Mouse (Mus musculus) liver, embryonic 16.5 days (tissue): ENCODE measurements at regions not wholly inside any gene's neighbourhood (a gene's known extent, or its start where the extent isn't known, plus 50 kb on each side); places are given as distances from the start of the nearest gene placed in this dataset.

Source experiments
- ATAC-seq: fragments of 200-750 bp; cut with Nextera tagmentation; 2 replicates; pipeline ENCODE4 v1.8.0; 2017; ENCODE audit warnings: low read depth, mild to moderate bottlenecking, moderate number of reproducible peaks, moderate library complexity
- H3K27ac ChIP-seq: fragments of 300-500 bp; sonication (generic); 2 replicates; pipeline ENCODE4 v1.5.1; 2014; ENCODE audit warnings: mild to moderate bottlenecking, low read length
- H3K27me3 ChIP-seq: fragments of 300-500 bp; sonication (generic); 2 replicates; pipeline ENCODE4 v1.6.1; 2014; ENCODE audit warnings: low read depth, low read length, mixed read lengths; ENCODE audit not compliant: control insufficient read depth, insufficient read depth
- H3K36me3 ChIP-seq: fragments of 300-500 bp; sonication (generic); 2 replicates; pipeline ENCODE4 v1.6.1; 2014; ENCODE audit warnings: mild to moderate bottlenecking; ENCODE audit not compliant: control insufficient read depth, insufficient read depth
- H3K4me1 ChIP-seq: fragments of 300-500 bp; sonication (generic); 2 replicates; pipeline ENCODE4 v1.6.1; 2014; ENCODE audit warnings: low read depth, low read length, mixed read lengths; ENCODE audit not compliant: control insufficient read depth
- H3K4me2 ChIP-seq: fragments of 300-500 bp; sonication (generic); 2 replicates; pipeline ENCODE4 v1.6.1; 2014; ENCODE audit warnings: low read depth, low read length, mixed read lengths
- H3K4me3 ChIP-seq: fragments of 300-500 bp; sonication (generic); 2 replicates; pipeline ENCODE4 v1.5.1; 2014; ENCODE audit warnings: low read depth, mild to moderate bottlenecking, low read length
- H3K9ac ChIP-seq: fragments of 300-500 bp; sonication (generic); 2 replicates; pipeline ENCODE4 v1.6.1; 2014; ENCODE audit warnings: low read depth, low read length
- H3K9me3 ChIP-seq: fragments of 300-500 bp; sonication (generic); replicated peaks from 2 replicates; pipeline ENCODE4 v1.6.1; 2016; ENCODE audit warnings: low read length; ENCODE audit not compliant: control insufficient read depth
- WGBS: fragments of 180-500 bp; shearing (Covaris S2); extraction: QIAGEN DNeasy Blood & Tissue Kit; methylation state at CpG from one replicate; pipeline ENCODE4 v1.1.7; 2014; ENCODE audit not compliant: insufficient replicate concordance; 5-methylcytosine and 5-hydroxymethylcytosine counted together

DNA sequence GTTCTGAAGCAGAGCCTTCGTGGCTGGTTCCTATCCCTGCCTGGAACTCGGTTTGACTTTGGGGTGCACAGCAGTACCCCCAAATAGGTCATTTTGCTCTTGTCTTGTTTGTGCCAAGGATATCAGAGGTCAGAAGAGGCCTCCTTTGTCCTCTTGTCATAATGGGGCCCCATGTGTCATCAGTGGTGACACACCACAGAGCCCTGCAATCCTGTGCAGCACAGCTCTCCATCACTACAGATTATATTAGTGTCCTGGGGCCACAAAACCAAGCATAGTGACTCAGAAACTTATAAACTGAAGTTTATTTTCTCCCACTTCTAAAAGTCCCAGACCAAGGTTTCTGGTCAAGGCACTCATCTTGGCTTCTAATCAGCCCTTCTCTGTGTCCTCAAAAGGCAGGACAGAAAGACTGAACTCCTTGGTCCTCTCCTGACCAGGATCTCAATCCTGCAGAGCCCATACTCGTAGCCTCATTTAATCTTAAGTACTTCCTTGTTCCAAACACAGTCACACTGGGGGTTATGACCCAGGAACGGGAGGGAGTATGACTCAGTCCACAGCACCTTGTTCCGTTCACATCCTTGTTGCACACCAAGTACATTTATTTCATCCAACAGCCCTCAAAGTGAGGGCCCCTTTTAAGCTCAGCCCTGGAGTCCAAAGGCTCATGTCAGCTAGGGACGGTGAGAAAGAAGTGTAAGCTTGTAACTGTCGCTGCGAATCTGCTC is 63.2 kb upstream of the Sox13 start:
- H3K9me3 ChIP-seq, result no peaks in the 10 kb centered on the region

GRCm38 (mm10) chr1:133486370-133486769 is 62.2 kb upstream of the Sox13 start:
- no peaks in the 10 kb centered on the region for H3K27me3 ChIP-seq
- H3K9ac ChIP-seq, result no peak overlapping the region
- no peak overlapping the region for H3K27ac ChIP-seq
- 31% methylated on average over 9 of the region's 10 CpGs for WGBS
- no peak overlapping the region for H3K4me2 ChIP-seq
- no peak overlapping the region for H3K4me3 ChIP-seq
- no peak for ATAC-seq
- no peaks in the 10 kb centered on the region for H3K9me3 ChIP-seq
- no peaks in the 10 kb centered on the region for H3K36me3 ChIP-seq
- no peaks in the 10 kb centered on the region for H3K4me1 ChIP-seq

More for the DNA sequence above, 63.2 kb upstream of the Sox13 start:
- Histone ChIP-seq H3K9ac (no peak overlapping the region), H3K27me3 (no peaks in the 10 kb centered on the region), H3K4me3 (no peak overlapping the region), H3K4me1 (no peaks in the 10 kb centered on the region; the same call in 1 of the 2 replicates), H3K36me3 (no peaks in the 10 kb centered on the region), H3K27ac (no peak overlapping the region), H3K4me2 (no peak overlapping the region)
- 48% methylated on average over 8 of the region's 8 CpGs for WGBS
- ATAC-seq, result no peak

DNA sequence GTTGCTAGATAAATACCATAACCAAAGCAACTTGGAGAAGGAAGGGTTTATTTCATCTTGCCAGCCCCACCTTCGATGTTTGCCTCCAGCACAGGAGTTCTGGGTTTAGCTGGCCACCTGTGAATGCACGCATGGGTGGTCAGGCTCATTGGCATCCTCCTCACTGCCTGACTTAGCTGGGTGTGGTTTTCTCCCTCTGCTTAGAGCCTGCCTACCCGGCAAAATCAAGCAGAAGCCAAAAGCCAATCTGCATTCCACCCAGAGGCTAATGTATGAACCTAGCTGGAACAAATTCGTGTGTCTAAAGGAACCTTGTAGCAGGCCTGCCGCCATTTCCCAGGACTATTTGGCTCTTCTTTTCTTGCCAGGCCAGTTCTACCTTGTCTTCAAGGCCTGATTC is 58.7 kb upstream of the Sox13 start:
- Histone ChIP-seq H3K27me3 (no peaks in the 10 kb centered on the region), H3K4me1 (no peaks in the 10 kb centered on the region), H3K36me3 (no peaks in the 10 kb centered on the region), H3K9ac (no peak overlapping the region), H3K4me3 (no peak overlapping the region), H3K4me2 (no peak overlapping the region), H3K27ac (no peak overlapping the region), H3K9me3 (no peaks in the 10 kb centered on the region)
- no peak for ATAC-seq
- 42% methylated on average over 5 of the region's 5 CpGs for WGBS

DNA sequence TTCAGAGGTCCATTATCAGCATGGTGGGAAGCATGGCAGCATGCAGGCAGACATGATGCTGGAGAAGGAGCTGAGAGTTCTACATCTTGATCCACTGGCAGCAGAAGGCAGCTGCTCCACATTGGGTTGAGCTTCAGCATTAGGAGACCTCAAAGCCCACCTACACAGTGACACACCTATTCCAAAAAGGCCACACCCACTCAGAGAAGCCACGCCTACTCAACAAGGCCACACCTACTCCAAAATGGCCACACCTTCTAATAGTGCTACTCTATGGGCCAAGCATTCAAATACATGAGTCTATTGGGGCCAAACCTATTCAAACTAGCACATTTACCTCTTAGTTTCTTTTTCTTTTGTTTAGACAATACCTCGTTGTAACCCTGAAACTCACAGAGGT is 50.4 kb upstream of the Sox13 start:
- Histone ChIP-seq H3K9me3 (no peaks in the 10 kb centered on the region), H3K4me3 (no peak overlapping the region), H3K9ac (no peak overlapping the region), H3K36me3 (no peaks in the 10 kb centered on the region), H3K27ac (no peak overlapping the region), H3K4me1 (no peaks in the 10 kb centered on the region), H3K27me3 (no peaks in the 10 kb centered on the region), H3K4me2 (no peak overlapping the region)
- ATAC-seq, result no peak
- WGBS, result 40% methylated on average over 2 of the region's 2 CpGs
